Mouse (Mus musculus) hematopoietic stem cell, adult 5-6 weeks (primary cell): ENCODE measurements around the gene BC017158. TPM values are rescaled to one million over a fixed set of nuclear protein-coding genes. Genes with fewer than 3 reads are reported as not detected.

Source experiments
- ATAC-seq, 2 experiments: fragments of 125-278 bp in 1 of 2; replicated peaks in 1 of 2; 2 replicates each; pipeline ENCODE4 v1.8.0; 2016 to 2017; ENCODE audit warnings: inconsistent platforms in 2 of 2, mild to moderate bottlenecking in 2 of 2, moderate number of reproducible peaks in 2 of 2, low read depth in 1 of 2, moderate TSS enrichment in 1 of 2; ENCODE audit not compliant: low FRiP score in 2 of 2, poor library complexity in 2 of 2, severe bottlenecking in 2 of 2, insufficient read depth in 1 of 2, low TSS enrichment in 1 of 2
- total RNA-seq: library from RNA; stranded (forward); fragments of 172-1452, 232-1000 nt; gene quantifications from 2 replicates; pipeline ENCODE4 v1.2.3, GENCODE M21; 2017

BC017158 gene
- total RNA-seq, 1 experiment from 2014 or later = 22.7 TPM

- ATAC-seq = no peak
Observed at GRCm38 (mm10) chr7:128311811-128312210, 13.8 kb upstream of the BC017158 start.

GRCm38 (mm10) chr7:128311263-128311662, 13.3 kb upstream of the BC017158 start:
- ATAC-seq = no peak

GRCm38 (mm10) chr7:128310229-128310688, 12.3 kb upstream of the BC017158 start:
- ATAC-seq = no peak

- ATAC-seq = no peak
Observed at GRCm38 (mm10) chr7:128309776-128310175, 11.8 kb upstream of the BC017158 start.

GRCm38 (mm10) chr7:128309216-128309615, 11.2 kb upstream of the BC017158 start:
- ATAC-seq = no peak

- ATAC-seq = no peak
Observed at GRCm38 (mm10) chr7:128307851-128308250, 9.9 kb upstream of the BC017158 start.

GRCm38 (mm10) chr7:128304907-128305306, 6.9 kb upstream of the BC017158 start:
- ATAC-seq = peak in 1 of 2 experiments; percentile 81; a peak in 2 of 4 replicates

- ATAC-seq = no peak
Observed at GRCm38 (mm10) chr7:128304198-128304597, 6.2 kb upstream of the BC017158 start.

- ATAC-seq = no peak
Observed at GRCm38 (mm10) chr7:128302151-128302550, 4.2 kb upstream of the BC017158 start.

GRCm38 (mm10) chr7:128300952-128301351, 3.0 kb upstream of the BC017158 start:
- no peak for ATAC-seq

GRCm38 (mm10) chr7:128298481-128299342, 742 bp upstream of the BC017158 start:
- ATAC-seq = no peak

GRCm38 (mm10) chr7:128297291-128297616, 716 bp downstream of the BC017158 start:
- no peak for ATAC-seq

- ATAC-seq = no peak
Observed at GRCm38 (mm10) chr7:128296514-128296913, 1.5 kb downstream of the BC017158 start.

- no peak for ATAC-seq
Observed at GRCm38 (mm10) chr7:128294785-128295184, 3.2 kb downstream of the BC017158 start.

- ATAC-seq = peak; percentile 37 to 65; a peak in 3 of 4 replicates
Observed at GRCm38 (mm10) chr7:128288923-128289544, 8.9 kb downstream of the BC017158 start.

GRCm38 (mm10) chr7:128285060-128285459, 12.9 kb downstream of the BC017158 start:
- ATAC-seq = no peak

- ATAC-seq = no peak
Observed at GRCm38 (mm10) chr7:128284047-128284446, 13.9 kb downstream of the BC017158 start.

- no peak for ATAC-seq
Observed at GRCm38 (mm10) chr7:128282532-128283244, 15.3 kb downstream of the BC017158 start.
